Mouse (Mus musculus) ovary, postnatal 10 days (tissue): Measurements from ENCODE around the gene Smad3.

Experiments used
- DNase-seq: peaks from one replicate; pipeline ENCODE4 v3.0.0; 2022; ENCODE audit warnings: low spot score

Gene Smad3

GRCm38 (mm10) chr9:63664300-63664745, 93.5 kb downstream of the Smad3 start:
- DNase-seq: no peak

- no peak for DNase-seq
Observed at GRCm38 (mm10) chr9:63663222-63663621, 94.6 kb downstream of the Smad3 start.

- DNase-seq: no peak
Observed at GRCm38 (mm10) chr9:63662759-63663158, 95.0 kb downstream of the Smad3 start.

GRCm38 (mm10) chr9:63660691-63661090, 97.1 kb downstream of the Smad3 start:
- DNase-seq: no peak

GRCm38 (mm10) chr9:63660061-63660460, 97.7 kb downstream of the Smad3 start:
- DNase-seq: no peak

GRCm38 (mm10) chr9:63658970-63659371, 98.8 kb downstream of the Smad3 start:
- DNase-seq: no peak

- no peak for DNase-seq
Observed at GRCm38 (mm10) chr9:63658436-63658835, 99.4 kb downstream of the Smad3 start.

GRCm38 (mm10) chr9:63657167-63657566, 100.6 kb downstream of the Smad3 start:
- DNase-seq: no peak

- no peak for DNase-seq
Observed at GRCm38 (mm10) chr9:63655092-63655491, 102.7 kb downstream of the Smad3 start.

- no peak for DNase-seq
Observed at GRCm38 (mm10) chr9:63654575-63654974, 103.2 kb downstream of the Smad3 start.

- no peak for DNase-seq
Observed at GRCm38 (mm10) chr9:63653666-63654065, 104.1 kb downstream of the Smad3 start.

GRCm38 (mm10) chr9:63651594-63651993, 106.2 kb downstream of the Smad3 start:
- peak; percentile 41 for DNase-seq

- no peak for DNase-seq
Observed at GRCm38 (mm10) chr9:63650905-63651304, 106.9 kb downstream of the Smad3 start.

GRCm38 (mm10) chr9:63649841-63650545, 107.8 kb downstream of the Smad3 start:
- DNase-seq: no peak

GRCm38 (mm10) chr9:63648520-63648918, 109.3 kb downstream of the Smad3 start:
- DNase-seq: no peak

GRCm38 (mm10) chr9:63647581-63648519, 109.9 kb downstream of the Smad3 start:
- DNase-seq: no peak

GRCm38 (mm10) chr9:63645084-63645483, 112.7 kb downstream of the Smad3 start:
- DNase-seq: no peak

- no peak for DNase-seq
Observed at GRCm38 (mm10) chr9:63644011-63644410, 113.8 kb downstream of the Smad3 start.

- DNase-seq: no peak
Observed at GRCm38 (mm10) chr9:63641983-63642646, 115.7 kb downstream of the Smad3 start.

- DNase-seq: no peak
Observed at GRCm38 (mm10) chr9:63636113-63636512, 121.7 kb downstream of the Smad3 start.

GRCm38 (mm10) chr9:63633334-63633733, 124.5 kb downstream of the Smad3 start:
- DNase-seq: no peak

GRCm38 (mm10) chr9:63632924-63633323, 124.9 kb downstream of the Smad3 start:
- no peak for DNase-seq
